Mouse (Mus musculus) midbrain, postnatal 0 days (tissue): ENCODE measurements around the gene Gm28038. TPM values are rescaled to one million over a fixed set of nuclear protein-coding genes. Genes with fewer than 3 reads are reported as not detected.
A peak's percentile ranks its signal among the peaks of the same experiment; 100 is the strongest.

ENCODE experiments used
- ATAC-seq: fragments of 200-750 bp; cut with Nextera tagmentation; 2 replicates; pipeline ENCODE4 v1.8.0; 2017; ENCODE audit warnings: moderate number of reproducible peaks, mild to moderate bottlenecking, moderate TSS enrichment, moderate library complexity; ENCODE audit not compliant: low FRiP score
- DNase-seq: peaks from one replicate; pipeline ENCODE4 v3.0.0-alpha.2; 2015; ENCODE audit warnings: low spot score
- H3K27ac ChIP-seq: fragments of 300-500 bp; sonication (generic); 2 replicates; pipeline ENCODE4 v1.5.1; 2014; ENCODE audit warnings: low read depth, mild to moderate bottlenecking, low read length, mixed read lengths
- H3K27me3 ChIP-seq: fragments of 300-500 bp; sonication (generic); 2 replicates; pipeline ENCODE4 v1.6.1; 2014; ENCODE audit warnings: low read length, control low read depth, mixed read lengths; ENCODE audit not compliant: insufficient read depth
- H3K36me3 ChIP-seq: fragments of 300-500 bp; sonication (generic); 2 replicates; pipeline ENCODE4 v1.6.1; 2014; ENCODE audit warnings: low read length, control low read depth, mixed read lengths; ENCODE audit not compliant: insufficient read depth
- H3K4me1 ChIP-seq: fragments of 300-500 bp; sonication (generic); 2 replicates; pipeline ENCODE4 v1.6.1; 2014; ENCODE audit warnings: mild to moderate bottlenecking, control low read depth, antibody characterized with exemption, low read length, mixed read lengths; ENCODE audit not compliant: insufficient read depth
- H3K4me2 ChIP-seq: fragments of 300-500 bp; sonication (generic); 2 replicates; pipeline ENCODE4 v1.6.1; 2014; ENCODE audit warnings: low read depth, mild to moderate bottlenecking, low read length, mixed read lengths; ENCODE audit not compliant: poor library complexity, severe bottlenecking
- H3K4me3 ChIP-seq: fragments of 300-500 bp; sonication (generic); 2 replicates; pipeline ENCODE4 v1.5.1; 2014; ENCODE audit warnings: low read depth, mild to moderate bottlenecking, low read length, moderate library complexity
- H3K9ac ChIP-seq: fragments of 300-500 bp; sonication (generic); replicated peaks from 2 replicates; pipeline ENCODE4 v1.6.1; 2014; ENCODE audit warnings: mild to moderate bottlenecking, low read length, moderate library complexity, mixed read lengths; ENCODE audit not compliant: poor library complexity, severe bottlenecking
- H3K9me3 ChIP-seq: fragments of 300-500 bp; sonication (generic); 2 replicates; pipeline ENCODE4 v1.6.1; 2016; ENCODE audit warnings: low read length, control low read depth
- CTCF ChIP-seq: IDR thresholded peaks from 2 replicates; pipeline ENCODE4 v1.5.1; 2016; ENCODE audit warnings: antibody characterized with exemption, mild to moderate bottlenecking
- WGBS: fragments of 180-500 bp; shearing (Covaris S2); extraction: QIAGEN DNeasy Blood & Tissue Kit; methylation state at CpG from one replicate; pipeline ENCODE4 v1.1.7; 2014; 5-methylcytosine and 5-hydroxymethylcytosine counted together
- polyA plus RNA-seq: library from polyadenylated mRNA; unstranded; fragments of >200 nt; fragmentation: Nextera tagmentation; extraction: Ambion mirVana; gene quantifications from 2 replicates; pipeline ENCODE4 v1.2.1, GENCODE M21; 2015
- total RNA-seq: library from RNA; depleted of rRNA; stranded (reverse); fragments of >200 nt; gene quantifications from 2 replicates; pipeline ENCODE4 v1.2.3, GENCODE M21; 2014; rRNA removed

The Gm28038 gene
- total RNA-seq (not detected in 2 replicates), polyA plus RNA-seq (not detected in 2 replicates)

- Histone ChIP-seq H3K27ac (no peak within 1 kb of the TSS), H3K9me3 (no peaks in the 10 kb centered on the region), H3K36me3 (0 out of 2 replicates have a peak, but pooled peaks cover 10% of the 10 kb centered on the region), H3K4me2 (no peak within 1 kb of the TSS), H3K4me3 (no peak within 1 kb of the TSS), H3K9ac (no peak within 1 kb of the TSS), H3K27me3 (no peaks in the 10 kb centered on the region), H3K4me1 (peaks cover 10% of the 10 kb centered on the region)
- no peak for ATAC-seq
- no peak for TF ChIP-seq CTCF
- WGBS: 90% methylated on average over 11 of the region's 11 CpGs
- DNase-seq: no peak
These were observed at the start of gene Gm28038 for GRCm38 (mm10) chr2:30280743-30281142. Gene Gm28038, plus strand, starts transcription at chr2:30281043.

DNA sequence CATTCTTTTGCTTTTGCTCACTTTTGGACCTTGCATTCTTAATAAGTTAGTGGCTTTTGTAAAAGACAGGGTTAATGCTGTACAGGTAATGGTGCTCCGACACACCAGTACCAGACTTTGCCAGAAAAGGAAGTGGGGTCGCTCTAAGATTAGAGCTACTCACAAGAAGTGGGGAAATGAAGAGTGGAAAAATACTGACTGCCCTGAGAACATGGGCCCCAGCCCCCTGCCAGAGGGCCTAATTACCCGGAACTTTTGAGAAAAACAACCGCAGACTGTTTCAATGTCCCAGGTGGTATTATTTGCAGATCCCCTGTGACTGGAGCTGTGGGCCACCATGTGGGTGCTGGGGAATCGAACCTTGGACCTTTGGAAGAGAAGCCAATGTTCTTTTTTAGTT is 45.2 kb upstream of the Gm28038 start:
- no peak for TF ChIP-seq CTCF
- Histone ChIP-seq H3K9ac (no peak overlapping the region), H3K27me3 (no peaks in the 10 kb centered on the region), H3K4me2 (no peak overlapping the region), H3K4me1 (peaks cover 10% of the 10 kb centered on the region), H3K36me3 (0 out of 2 replicates have a peak, but pooled peaks cover 5% of the 10 kb centered on the region), H3K27ac (no peak overlapping the region), H3K4me3 (no peak overlapping the region), H3K9me3 (no peaks in the 10 kb centered on the region)
- WGBS: 94% methylated on average over 5 of the region's 5 CpGs
- ATAC-seq (no peak), DNase-seq (no peak)

DNA sequence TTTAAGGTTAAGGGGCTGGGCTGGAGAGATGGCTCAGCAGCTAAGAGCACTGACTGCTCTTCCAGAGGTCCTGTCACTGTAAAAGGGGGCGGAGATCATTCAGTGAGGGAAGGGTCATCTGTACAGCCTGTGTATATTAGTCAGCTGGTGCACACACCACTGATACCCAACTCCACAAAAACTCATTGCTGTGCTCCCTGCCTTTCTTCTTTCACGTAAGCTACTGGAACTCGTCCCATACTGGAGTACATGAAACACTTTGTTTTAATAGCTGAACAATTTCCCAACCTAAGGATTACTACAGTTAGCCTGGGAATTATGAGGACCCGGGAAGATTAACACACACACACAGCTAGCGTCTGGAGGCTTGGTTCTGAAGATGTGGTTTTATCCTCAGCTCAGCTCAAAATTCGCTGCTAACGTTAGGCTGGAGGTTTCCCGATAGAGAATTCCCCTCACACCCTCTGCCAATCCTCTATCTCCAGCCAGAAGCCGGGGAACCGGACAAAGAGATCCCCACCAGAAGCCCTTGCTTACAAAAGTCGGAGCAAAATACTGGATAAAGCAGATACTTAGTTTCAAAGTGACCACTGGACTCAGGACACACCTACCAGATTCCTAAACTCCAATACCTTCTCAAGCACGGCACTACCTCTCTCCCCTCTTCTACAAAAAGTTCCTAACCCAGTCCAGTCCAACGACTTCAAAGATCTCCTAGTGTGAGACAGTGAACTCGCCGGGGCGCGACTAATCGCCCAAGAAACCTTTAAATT is 44.2 kb upstream of the Gm28038 start:
- no peak for TF ChIP-seq CTCF
- Histone ChIP-seq H3K4me3 (peak overlapping the region; percentile 79), H3K27ac (peak overlapping the region; percentile 90), H3K9ac (peak overlapping the region; percentile 36), H3K4me2 (peak overlapping the region; percentile 84), H3K9me3 (no peaks in the 10 kb centered on the region), H3K27me3 (no peaks in the 10 kb centered on the region), H3K36me3 (peaks cover 13% of the 10 kb centered on the region), H3K4me1 (peaks cover 10% of the 10 kb centered on the region)
- no peak for DNase-seq
- no peak for ATAC-seq
- 4% methylated on average over 18 of the region's 18 CpGs for WGBS

DNA sequence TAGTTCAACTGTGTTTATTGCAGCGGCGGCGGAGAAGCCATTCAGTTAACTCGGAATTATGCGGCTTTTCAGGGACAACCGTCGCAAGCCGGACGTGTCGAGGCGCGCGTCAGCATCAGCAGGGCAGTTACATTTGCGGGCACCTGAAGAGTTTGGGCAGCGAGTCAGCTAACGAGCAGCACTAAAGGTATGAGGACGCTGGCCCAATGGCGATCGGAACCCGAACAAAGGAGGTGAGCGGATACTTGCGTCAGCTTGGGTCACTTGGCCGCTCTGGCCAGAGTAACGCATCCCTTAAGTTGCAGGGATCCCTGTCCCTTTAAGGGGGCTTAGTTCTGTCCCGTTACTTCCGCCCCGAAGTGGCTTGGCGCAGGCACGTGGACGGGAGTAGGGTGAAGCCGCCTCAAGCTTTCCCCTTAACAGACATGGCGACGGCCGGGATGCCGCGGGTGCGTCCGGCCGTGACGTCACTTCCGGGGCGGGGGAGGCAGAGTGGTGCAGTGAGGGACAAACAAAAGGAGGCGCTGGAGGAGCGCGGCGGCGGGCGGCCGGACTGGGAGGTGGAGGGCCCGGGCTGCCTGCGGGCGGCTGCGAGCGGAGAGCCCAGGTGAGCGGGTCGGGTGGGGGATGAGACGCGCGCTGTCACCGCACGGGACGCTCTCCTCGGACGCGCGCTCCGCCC is 43.5 kb upstream of the Gm28038 start, which contains the start of gene Lrrc8a:
Gene Lrrc8a, plus strand, starts transcription at position 517 of the 682 bp plus-strand sequence.
- DNase-seq (peak; percentile 98), ATAC-seq (peak; percentile 96)
- peak within 1 kb of the TSS; percentile 84 for H3K4me2 ChIP-seq
- TF ChIP-seq CTCF: peak; percentile 54
- H3K4me3 ChIP-seq: peak within 1 kb of the TSS; percentile 79
- peak within 1 kb of the TSS; percentile 86 for H3K9ac ChIP-seq
- H3K4me1 ChIP-seq: peaks cover 10% of the 10 kb centered on the region
- WGBS: under 1% methylated on average over 55 of the region's 67 CpGs
- no peaks in the 10 kb centered on the region for H3K9me3 ChIP-seq
- H3K27ac ChIP-seq: peak within 1 kb of the TSS; percentile 90
- peaks cover 13% of the 10 kb centered on the region for H3K36me3 ChIP-seq
- H3K27me3 ChIP-seq: no peaks in the 10 kb centered on the region

DNA sequence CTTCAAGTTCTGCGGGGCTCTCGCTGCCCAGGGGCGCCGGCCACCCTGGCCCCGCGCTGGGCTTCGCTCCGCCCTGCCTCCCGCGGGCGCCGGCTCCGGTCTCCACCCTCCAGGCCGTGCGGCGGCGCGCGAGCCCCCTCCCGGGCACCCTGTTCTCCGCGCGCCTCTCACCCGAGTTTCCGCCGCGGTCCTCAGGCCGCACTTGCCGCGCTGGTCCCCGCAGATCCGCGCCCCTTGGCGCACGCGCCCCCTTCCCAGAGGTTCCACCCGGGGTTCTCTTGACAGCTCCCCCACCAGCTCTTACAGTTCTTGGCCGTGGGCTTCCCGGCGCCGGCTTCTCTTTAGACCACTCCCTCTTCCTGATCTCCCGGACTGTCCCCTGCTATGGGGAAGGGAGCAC is 43.0 kb upstream of the Gm28038 start:
- ATAC-seq (peak; percentile 86), DNase-seq (peak; percentile 63)
- no peak for TF ChIP-seq CTCF
- H3K27ac ChIP-seq: peak overlapping the region; percentile 90
- H3K4me3 ChIP-seq: peak overlapping the region; percentile 79
- peaks cover 13% of the 10 kb centered on the region for H3K36me3 ChIP-seq
- peak overlapping the region; percentile 86 for H3K9ac ChIP-seq
- H3K27me3 ChIP-seq: no peaks in the 10 kb centered on the region
- peak overlapping the region; percentile 84 for H3K4me2 ChIP-seq
- peaks cover 10% of the 10 kb centered on the region for H3K4me1 ChIP-seq
- under 1% methylated on average over 40 of the region's 42 CpGs for WGBS
- H3K9me3 ChIP-seq: no peaks in the 10 kb centered on the region
